Mouse (Mus musculus): ENCODE measurements around the gene Pigg. TPM values are rescaled to one million over a fixed set of nuclear protein-coding genes. Genes with fewer than 3 reads are reported as not detected.
"Not testable (repeated sequence)": the region's sequence is repeated elsewhere in the genome, so short reads cannot be mapped to it uniquely, and the experiment has no call there.

Gene Pigg
- polyA plus RNA-seq, 1 experiment from 2014 or later: 3.4 TPM

- Histone ChIP-seq H3K4me3 (ENCODE audit: low read depth, low read length) (peak overlapping the region; percentile 96), H3K4me2 (peak overlapping the region; percentile 87), H3K27ac (ENCODE audit: low read depth) (peak overlapping the region; percentile 10; the same call in 1 of the 2 replicates), H3K4me1 (ENCODE audit: insufficient read depth) (no peaks in the 10 kb centered on the region), H3K27me3 (ENCODE audit: insufficient read depth, low read length) (no peaks in the 10 kb centered on the region), H3K9ac (peak overlapping the region; percentile 96), H3K36me3 (ENCODE audit: insufficient read depth) (peaks cover 4% of the 10 kb centered on the region; the same call in 1 of the 2 replicates), H3K9me3 (ENCODE audit: low read depth, low read length) (no peaks in the 10 kb centered on the region)
- ATAC-seq (ENCODE audit: insufficient read depth) (no peak), DNase-seq (peak; percentile 4)
- TF ChIP-seq CTCF (IDR thresholded peaks at IDR 0.05; ENCODE audit: low read depth): no peak
- 5% methylated on average over 7 of the region's 7 CpGs for whole genome bisulfite sequencing
Observed at GRCm38 (mm10) chr5:108269811-108270151, 42.6 kb upstream of the Pigg start.

GRCm38 (mm10) chr5:108270415-108270814 lies 42.0 kb upstream of the Pigg start:
- 21% methylated on average over 9 of the region's 9 CpGs for WGBS
- ATAC-seq (ENCODE audit: insufficient read depth) (no peak), DNase-seq (no peak)
- no peak for TF ChIP-seq CTCF (IDR thresholded peaks at IDR 0.05; ENCODE audit: low read depth)
- H3K36me3 ChIP-seq (ENCODE audit: insufficient read depth): peaks cover 7% of the 10 kb centered on the region
- H3K9ac ChIP-seq: peak overlapping the region; percentile 96
- no peak overlapping the region for H3K27ac ChIP-seq (ENCODE audit: low read depth)
- H3K9me3 ChIP-seq (ENCODE audit: low read depth, low read length): no peaks in the 10 kb centered on the region
- H3K27me3 ChIP-seq (ENCODE audit: insufficient read depth, low read length): no peaks in the 10 kb centered on the region
- H3K4me2 ChIP-seq: peak overlapping the region; percentile 87
- peak overlapping the region; percentile 96 for H3K4me3 ChIP-seq (ENCODE audit: low read depth, low read length)
- no peaks in the 10 kb centered on the region for H3K4me1 ChIP-seq (ENCODE audit: insufficient read depth)

DNA sequence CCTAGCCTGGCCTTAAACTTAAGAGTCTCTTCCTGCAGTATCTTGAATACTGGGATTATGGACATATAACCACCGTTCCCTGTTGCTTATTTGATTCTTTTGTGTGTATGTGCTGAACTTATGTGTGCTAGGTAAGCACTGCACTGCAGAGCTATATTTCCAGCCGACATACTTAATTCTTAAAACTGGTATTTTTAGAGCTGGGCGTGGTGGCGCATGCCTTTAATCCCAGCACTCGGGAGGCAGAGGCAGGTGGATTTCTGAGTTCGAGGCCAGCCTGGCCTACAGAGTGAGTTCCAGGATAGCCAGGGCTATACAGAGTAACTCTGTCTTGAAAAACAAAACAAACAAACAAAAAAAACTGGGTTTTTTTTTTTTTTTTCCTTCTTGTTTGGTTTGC lies 41.1 kb upstream of the Pigg start:
- 94% methylated on average over 6 of the region's 6 CpGs for WGBS
- H3K27ac ChIP-seq (ENCODE audit: low read depth); DNase-seq; H3K4me1 ChIP-seq (ENCODE audit: insufficient read depth); H3K9ac ChIP-seq; H3K27me3 ChIP-seq (ENCODE audit: insufficient read depth, low read length); H3K9me3 ChIP-seq (ENCODE audit: low read depth, low read length); ATAC-seq (ENCODE audit: insufficient read depth): not testable (repeated sequence)
- peak overlapping the region; percentile 87 for H3K4me2 ChIP-seq
- H3K36me3 ChIP-seq (ENCODE audit: insufficient read depth): peaks cover 11% of the 10 kb centered on the region
- peak overlapping the region; percentile 96 for H3K4me3 ChIP-seq (ENCODE audit: low read depth, low read length)

GRCm38 (mm10) chr5:108286957-108287356 lies 25.5 kb upstream of the Pigg start:
- no peak for TF ChIP-seq CTCF (IDR thresholded peaks at IDR 0.05; ENCODE audit: low read depth)
- WGBS: 64% methylated on average over 2 of the region's 2 CpGs
- DNase-seq: peak; percentile 41
- H3K27me3 ChIP-seq (ENCODE audit: insufficient read depth, low read length): no peaks in the 10 kb centered on the region
- no peaks in the 10 kb centered on the region for H3K4me1 ChIP-seq (ENCODE audit: insufficient read depth)
- H3K36me3 ChIP-seq (ENCODE audit: insufficient read depth): no peaks in the 10 kb centered on the region
- H3K9ac ChIP-seq: no peak overlapping the region
- no peak overlapping the region for H3K4me2 ChIP-seq
- no peak overlapping the region for H3K4me3 ChIP-seq (ENCODE audit: low read depth, low read length)
- ATAC-seq (ENCODE audit: insufficient read depth): no peak
- H3K27ac ChIP-seq (ENCODE audit: low read depth): no peak overlapping the region
- no peaks in the 10 kb centered on the region for H3K9me3 ChIP-seq (ENCODE audit: low read depth, low read length)

DNA sequence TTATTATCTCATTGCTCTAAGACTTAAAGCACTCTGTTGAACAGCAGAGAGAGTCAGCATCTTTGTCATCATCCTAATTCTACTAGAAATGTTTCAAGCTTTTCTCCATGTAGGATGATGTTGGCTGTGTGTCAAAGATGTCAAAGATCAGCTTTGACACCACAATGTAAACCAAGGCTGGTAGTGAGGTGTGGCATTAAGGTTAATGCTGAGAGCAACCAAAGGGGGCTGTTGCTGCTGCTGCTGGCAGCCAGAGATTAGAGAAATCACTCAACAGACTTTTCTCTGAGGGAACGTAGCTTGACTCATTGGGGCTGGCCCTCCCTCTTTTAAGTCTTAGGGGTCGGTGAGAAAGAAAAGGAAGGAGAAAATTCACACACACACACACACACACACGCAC lies 10.8 kb upstream of the Pigg start:
- H3K9ac ChIP-seq: no peak overlapping the region
- H3K27me3 ChIP-seq (ENCODE audit: insufficient read depth, low read length): no peaks in the 10 kb centered on the region
- no peaks in the 10 kb centered on the region for H3K9me3 ChIP-seq (ENCODE audit: low read depth, low read length)
- 42% methylated on average over 3 of the region's 3 CpGs for WGBS
- no peak for TF ChIP-seq CTCF (IDR thresholded peaks at IDR 0.05; ENCODE audit: low read depth)
- H3K36me3 ChIP-seq (ENCODE audit: insufficient read depth): no peaks in the 10 kb centered on the region
- DNase-seq (no peak), ATAC-seq (ENCODE audit: insufficient read depth) (no peak)
- H3K4me1 ChIP-seq (ENCODE audit: insufficient read depth): no peaks in the 10 kb centered on the region
- H3K4me3 ChIP-seq (ENCODE audit: low read depth, low read length): no peak overlapping the region
- H3K27ac ChIP-seq (ENCODE audit: low read depth): no peak overlapping the region
- no peak overlapping the region for H3K4me2 ChIP-seq

DNA sequence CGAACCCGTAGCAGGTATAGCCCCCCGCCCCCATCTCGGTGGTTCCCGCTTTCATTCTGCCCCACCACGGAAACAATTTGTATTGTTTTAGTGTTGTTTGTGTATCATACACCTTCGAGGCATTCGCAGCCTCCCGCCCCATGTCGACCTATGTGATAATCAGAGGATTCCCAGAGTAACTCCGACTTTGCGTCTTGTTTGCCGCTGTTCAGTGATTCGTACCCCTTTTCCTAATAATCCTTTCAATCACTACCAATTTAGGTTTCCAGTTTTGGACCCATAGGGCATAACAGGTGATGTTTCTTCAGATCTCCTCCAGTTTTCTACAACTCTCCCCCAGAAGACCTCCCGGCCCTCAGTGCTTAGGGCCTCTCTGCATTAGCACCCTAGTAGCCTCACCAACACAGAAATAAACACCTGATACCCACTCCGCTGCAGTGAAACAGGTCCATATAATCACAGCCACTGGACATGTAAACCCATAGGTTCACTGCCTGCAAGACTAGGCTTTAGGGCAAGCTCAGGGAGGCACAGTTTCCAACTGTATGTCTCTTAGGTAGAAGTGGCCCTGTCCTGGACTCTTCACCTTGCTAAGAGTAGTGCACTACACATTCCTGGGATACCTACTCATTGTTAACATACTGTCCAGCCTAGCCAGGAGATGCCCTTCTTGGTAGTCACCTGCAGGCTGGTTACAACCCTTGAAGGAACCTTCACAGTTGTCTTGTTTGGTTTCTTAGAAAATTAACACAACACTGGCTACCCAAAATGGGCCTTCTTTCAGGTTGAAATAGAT lies 854 bp downstream of the Pigg start:
- DNase-seq (peak; percentile 2), ATAC-seq (ENCODE audit: insufficient read depth) (peak; percentile 12; the same call in 1 of the 2 replicates)

DNA sequence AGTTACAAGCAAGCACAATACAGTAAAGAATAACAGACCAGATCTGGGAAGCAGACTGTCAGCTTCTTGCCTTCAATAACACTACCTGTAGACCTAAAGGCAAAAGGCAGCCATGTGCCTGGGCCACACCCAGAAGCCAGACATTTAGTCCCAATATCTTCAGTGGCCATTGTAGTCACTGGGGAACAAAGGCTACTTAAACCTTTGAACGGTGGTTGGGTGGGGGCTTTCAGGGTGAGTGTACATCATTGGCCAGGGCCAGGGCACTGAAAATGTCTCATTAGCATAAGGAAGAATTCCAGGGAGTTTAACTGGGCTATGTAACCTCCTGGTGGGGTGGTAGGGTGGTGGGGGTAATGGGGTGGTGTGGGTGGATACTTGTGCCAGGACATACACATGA lies 18.6 kb downstream of the Pigg start:
- no peaks in the 10 kb centered on the region for H3K9me3 ChIP-seq (ENCODE audit: low read depth, low read length)
- H3K4me3 ChIP-seq (ENCODE audit: low read depth, low read length): no peak overlapping the region
- H3K27ac ChIP-seq (ENCODE audit: low read depth): no peak overlapping the region
- peaks cover 47% of the 10 kb centered on the region for H3K36me3 ChIP-seq (ENCODE audit: insufficient read depth)
- WGBS: 85% methylated on average over 1 of the region's 1 CpGs
- ATAC-seq (ENCODE audit: insufficient read depth): no peak
- TF ChIP-seq CTCF (IDR thresholded peaks at IDR 0.05; ENCODE audit: low read depth): no peak
- H3K27me3 ChIP-seq (ENCODE audit: insufficient read depth, low read length): no peaks in the 10 kb centered on the region
- no peak overlapping the region for H3K4me2 ChIP-seq
- H3K9ac ChIP-seq: no peak overlapping the region
- H3K4me1 ChIP-seq (ENCODE audit: insufficient read depth): no peaks in the 10 kb centered on the region
- no peak for DNase-seq

More for the DNA sequence above, 854 bp downstream of the Pigg start:
- H3K27me3 ChIP-seq (ENCODE audit: insufficient read depth, low read length): no peaks in the 10 kb centered on the region
- peak overlapping the region; percentile 89 for H3K4me2 ChIP-seq
- H3K4me1 ChIP-seq (ENCODE audit: insufficient read depth): 0 out of 2 replicates have a peak, but pooled peaks cover 5% of the 10 kb centered on the region
- peak overlapping the region; percentile 71 for H3K4me3 ChIP-seq (ENCODE audit: low read depth, low read length)
- H3K27ac ChIP-seq (ENCODE audit: low read depth): peak overlapping the region; percentile 48; the same call in 1 of the 2 replicates
- H3K9ac ChIP-seq: peak overlapping the region; percentile 86
- H3K9me3 ChIP-seq (ENCODE audit: low read depth, low read length): no peaks in the 10 kb centered on the region
- 4% methylated on average over 16 of the region's 16 CpGs for WGBS
- no peak for TF ChIP-seq CTCF (IDR thresholded peaks at IDR 0.05; ENCODE audit: low read depth)
- peaks cover 3% of the 10 kb centered on the region; the same call in 1 of the 2 replicates for H3K36me3 ChIP-seq (ENCODE audit: insufficient read depth)

Measured in lung, embryonic 14.5 days (tissue).